Mouse (Mus musculus) cerebellum, adult 2 months (tissue): ENCODE data around the gene Ankrd63.

Source experiments
- CTCF ChIP-seq: fragments of 200-500 bp; IDR thresholded peaks from 2 replicates; pipeline ENCODE4 v1.5.1; 2011; ENCODE audit warnings: low read depth, mild to moderate bottlenecking, control low read depth, low read length, moderate library complexity, borderline replicate concordance; ENCODE audit not compliant: insufficient read depth
- POLR2A ChIP-seq: fragments of 200-500 bp; IDR thresholded peaks from 2 replicates; pipeline ENCODE4 v1.6.1; 2011; ENCODE audit warnings: low read length, control low read depth, borderline replicate concordance; ENCODE audit not compliant: insufficient read depth

- TF ChIP-seq CTCF, result peak; percentile 64; the same call in 1 of the 2 replicates
- TF ChIP-seq POLR2A, result no peak
These were observed 39.6 kb upstream of the Ankrd63 start for GRCm38 (mm10) chr2:118743261-118743943.
